Mouse (Mus musculus) spleen, postnatal 10 days (tissue): ENCODE results near the gene Psmb10.
"Not testable (repeated sequence)": the region's sequence is repeated elsewhere in the genome, so short reads cannot be mapped to it uniquely, and the experiment has no call there.

Source experiments
- DNase-seq, 2 experiments: peaks; one replicate each; pipeline ENCODE4 v3.0.0; 2021 to 2022; ENCODE audit warnings: low spot score in 2 of 2

Gene Psmb10

GRCm38 (mm10) chr8:105938306-105938669 is at the start of gene Psmb10:
Gene Psmb10 (minus strand): TSS chr8:105938444.
- peak in 1 of 2 experiments; percentile 51 for DNase-seq

- DNase-seq: not testable (repeated sequence)
Observed at GRCm38 (mm10) chr8:105983406-105983805, 45.2 kb upstream of the Psmb10 start.

- no peak for DNase-seq
Observed at GRCm38 (mm10) chr8:105981146-105981545, 42.9 kb upstream of the Psmb10 start.

GRCm38 (mm10) chr8:105979325-105979724 is 41.1 kb upstream of the Psmb10 start, which contains the start of gene Dpep3:
Gene Dpep3 (minus strand): TSS chr8:105979429.
- DNase-seq: no peak

- DNase-seq: no peak
Observed at GRCm38 (mm10) chr8:105975363-105975762, 37.1 kb upstream of the Psmb10 start.

GRCm38 (mm10) chr8:105971019-105971720 is 32.9 kb upstream of the Psmb10 start:
- DNase-seq: no peak

GRCm38 (mm10) chr8:105969367-105969766 is 31.1 kb upstream of the Psmb10 start:
- DNase-seq: no peak

- DNase-seq: peak; percentile 39 to 58
Observed at GRCm38 (mm10) chr8:105966692-105967311, 28.6 kb upstream of the Psmb10 start.

- DNase-seq: peak; percentile 78 to 82
Observed at GRCm38 (mm10) chr8:105965905-105966341, 27.7 kb upstream of the Psmb10 start, which contains the start of gene Slc12a4. Gene Slc12a4 (minus strand): TSS chr8:105966097.

- peak in 1 of 2 experiments; percentile 65 for DNase-seq
Observed at GRCm38 (mm10) chr8:105965266-105965904, 27.1 kb upstream of the Psmb10 start.

- no peak for DNase-seq
Observed at GRCm38 (mm10) chr8:105964506-105965265, 26.4 kb upstream of the Psmb10 start.

GRCm38 (mm10) chr8:105961536-105961935 is 23.3 kb upstream of the Psmb10 start:
- no peak for DNase-seq

- DNase-seq: peak in 1 of 2 experiments; percentile 53
Observed at GRCm38 (mm10) chr8:105961101-105961500, 22.9 kb upstream of the Psmb10 start.

- no peak for DNase-seq
Observed at GRCm38 (mm10) chr8:105959350-105959749, 21.1 kb upstream of the Psmb10 start.

- no peak for DNase-seq
Observed at GRCm38 (mm10) chr8:105957813-105958212, 19.6 kb upstream of the Psmb10 start.

- DNase-seq: no peak
Observed at GRCm38 (mm10) chr8:105956556-105956955, 18.3 kb upstream of the Psmb10 start.

GRCm38 (mm10) chr8:105951057-105951659 is 12.9 kb upstream of the Psmb10 start:
- no peak for DNase-seq

- DNase-seq: peak in 1 of 2 experiments; percentile 44
Observed at GRCm38 (mm10) chr8:105949350-105949749, 11.1 kb upstream of the Psmb10 start.

- no peak for DNase-seq
Observed at GRCm38 (mm10) chr8:105943321-105943739, 5.1 kb upstream of the Psmb10 start, which contains the start of gene Lcat. Gene Lcat (minus strand): TSS chr8:105943382.

GRCm38 (mm10) chr8:105942542-105942941 is 4.3 kb upstream of the Psmb10 start:
- DNase-seq: no peak

GRCm38 (mm10) chr8:105942026-105942425 is 3.8 kb upstream of the Psmb10 start:
- no peak for DNase-seq
